Mouse (Mus musculus) cortical plate, adult 2 months (tissue): ENCODE data around the gene Tescl. TPM values are rescaled to one million over a fixed set of nuclear protein-coding genes. Genes with fewer than 3 reads are reported as not detected.

ENCODE experiments used
- H3K27ac ChIP-seq: fragments of 200-500 bp; 2 replicates; pipeline ENCODE4 v1.5.1; 2012; ENCODE audit warnings: low read length, control low read depth, inconsistent platforms; ENCODE audit not compliant: insufficient read depth
- H3K4me1 ChIP-seq: fragments of 200-500 bp; 2 replicates; pipeline ENCODE4 v1.6.1; 2011; ENCODE audit warnings: low read length; ENCODE audit not compliant: control insufficient read depth, insufficient read depth
- H3K4me3 ChIP-seq: fragments of 200-500 bp; 2 replicates; pipeline ENCODE4 v1.5.1; 2011; ENCODE audit warnings: mild to moderate bottlenecking, low read length, control low read depth; ENCODE audit not compliant: insufficient read depth
- CTCF ChIP-seq: fragments of 200-500 bp; IDR thresholded peaks from 2 replicates; pipeline ENCODE4 v1.5.1; 2011; ENCODE audit warnings: mild to moderate bottlenecking, control low read depth, low read length; ENCODE audit not compliant: insufficient read depth; ENCODE audit errors: extremely low read depth
- POLR2A ChIP-seq: fragments of 200-500 bp; IDR thresholded peaks from 2 replicates; pipeline ENCODE4 v1.6.1; 2011; ENCODE audit warnings: mild to moderate bottlenecking, low read length, control low read depth; ENCODE audit not compliant: insufficient read depth; ENCODE audit errors: extremely low read depth
- polyA plus RNA-seq: library from polyadenylated mRNA; depleted of rRNA; stranded (reverse); fragments of >200 nt; gene quantifications from 2 replicates; pipeline ENCODE4 v1.2.3, GENCODE M21; 2012

Gene Tescl
- polyA plus RNA-seq, 1 experiment = 0.29 TPM

- TF ChIP-seq CTCF (peak; percentile 75), POLR2A (peak; percentile 21; the same call in 1 of the 2 replicates)
- Histone ChIP-seq H3K4me3 (no peak overlapping the region), H3K4me1 (peaks cover 1% of the 10 kb centered on the region; the same call in 1 of the 2 replicates), H3K27ac (no peak overlapping the region)
These were observed 31.1 kb upstream of the Tescl start for GRCm38 (mm10) chr7:24364827-24365226.

GRCm38 (mm10) chr7:24363228-24363627, 29.5 kb upstream of the Tescl start:
- peak; percentile 28; the same call in 1 of the 2 replicates for TF ChIP-seq CTCF
- no peak for TF ChIP-seq POLR2A
- H3K4me1 ChIP-seq = peaks cover 1% of the 10 kb centered on the region; the same call in 1 of the 2 replicates
- no peak overlapping the region for H3K4me3 ChIP-seq
- no peak overlapping the region for H3K27ac ChIP-seq

GRCm38 (mm10) chr7:24361001-24361400, 27.3 kb upstream of the Tescl start:
- H3K4me1 ChIP-seq = peaks cover 1% of the 10 kb centered on the region; the same call in 1 of the 2 replicates
- TF ChIP-seq POLR2A (no peak), CTCF (no peak)
- H3K4me3 ChIP-seq = no peak overlapping the region
- H3K27ac ChIP-seq = no peak overlapping the region

GRCm38 (mm10) chr7:24359269-24359668, 25.5 kb upstream of the Tescl start:
- Histone ChIP-seq H3K27ac (no peak overlapping the region), H3K4me3 (no peak overlapping the region), H3K4me1 (no peaks in the 10 kb centered on the region; the same call in 1 of the 2 replicates)
- TF ChIP-seq POLR2A (no peak), CTCF (no peak)

- TF ChIP-seq POLR2A (no peak), CTCF (0 out of 2 replicates have a peak, but pooled peaks have one; percentile 4)
- Histone ChIP-seq H3K4me3 (no peak overlapping the region), H3K4me1 (no peaks in the 10 kb centered on the region), H3K27ac (no peak overlapping the region)
These were observed 24.2 kb upstream of the Tescl start for GRCm38 (mm10) chr7:24357899-24358298.

GRCm38 (mm10) chr7:24356081-24356480, 22.3 kb upstream of the Tescl start:
- Histone ChIP-seq H3K4me1 (no peaks in the 10 kb centered on the region), H3K4me3 (no peak overlapping the region), H3K27ac (no peak overlapping the region)
- TF ChIP-seq CTCF (no peak), POLR2A (no peak)

GRCm38 (mm10) chr7:24355646-24356045, 21.9 kb upstream of the Tescl start:
- TF ChIP-seq POLR2A (no peak), CTCF (no peak)
- H3K27ac ChIP-seq = no peak overlapping the region
- H3K4me3 ChIP-seq = no peak overlapping the region
- H3K4me1 ChIP-seq = no peaks in the 10 kb centered on the region

- TF ChIP-seq CTCF (no peak), POLR2A (no peak)
- no peaks in the 10 kb centered on the region for H3K4me1 ChIP-seq
These were observed 15.2 kb upstream of the Tescl start, which contains the start of gene Lypd5 for GRCm38 (mm10) chr7:24348896-24349295. Lypd5 (plus strand) TSS chr7:24349196.

GRCm38 (mm10) chr7:24346444-24346843, 12.7 kb upstream of the Tescl start:
- Histone ChIP-seq H3K27ac (no peak overlapping the region), H3K4me3 (no peak overlapping the region), H3K4me1 (no peaks in the 10 kb centered on the region)
- TF ChIP-seq POLR2A (no peak), CTCF (no peak)

More at GRCm38 (mm10) chr7:24348896-24349295, 15.2 kb upstream of the Tescl start, which contains the start of gene Lypd5:
- H3K4me3 ChIP-seq = no peak within 1 kb of the TSS
- no peak within 1 kb of the TSS for H3K27ac ChIP-seq

GRCm38 (mm10) chr7:24343701-24344272, 10.1 kb upstream of the Tescl start:
- Histone ChIP-seq H3K27ac (no peak overlapping the region), H3K4me3 (no peak overlapping the region), H3K4me1 (no peaks in the 10 kb centered on the region)
- TF ChIP-seq CTCF (no peak), POLR2A (0 out of 2 replicates have a peak, but pooled peaks have one; percentile 13)
